Mouse (Mus musculus) stomach, postnatal 0 days (tissue): ENCODE results near the gene Zdhhc17. TPM values are rescaled to one million over a fixed set of nuclear protein-coding genes. Genes with fewer than 3 reads are reported as not detected.

ENCODE experiments used
- ATAC-seq: fragments of 200-750 bp; cut with Nextera tagmentation; 2 replicates; pipeline ENCODE4 v1.8.0; 2017; ENCODE audit not compliant: low FRiP score, low TSS enrichment
- DNase-seq: peaks from one replicate; pipeline ENCODE4 v3.0.0-alpha.2; 2016; ENCODE audit warnings: low spot score
- H3K27ac ChIP-seq: fragments of 300-500 bp; sonication (generic); replicated peaks from 2 replicates; pipeline ENCODE4 v1.5.1; 2014; ENCODE audit warnings: mild to moderate bottlenecking, control low read depth
- H3K27me3 ChIP-seq: fragments of 300-500 bp; sonication (generic); 2 replicates; pipeline ENCODE4 v1.6.1; 2014; ENCODE audit warnings: low read length; ENCODE audit not compliant: control insufficient read depth, insufficient read depth
- H3K36me3 ChIP-seq: fragments of 300-500 bp; sonication (generic); 2 replicates; pipeline ENCODE4 v1.6.1; 2014; ENCODE audit warnings: low read length, mixed read lengths; ENCODE audit not compliant: control insufficient read depth, insufficient read depth
- H3K4me1 ChIP-seq: fragments of 300-500 bp; sonication (generic); replicated peaks from 2 replicates; pipeline ENCODE4 v1.6.1; 2014; ENCODE audit warnings: antibody characterized with exemption; ENCODE audit not compliant: control insufficient read depth, insufficient read depth
- H3K4me2 ChIP-seq: fragments of 300-500 bp; sonication (generic); replicated peaks from 2 replicates; pipeline ENCODE4 v1.6.1; 2014; ENCODE audit warnings: low read depth, mild to moderate bottlenecking, control low read depth, moderate library complexity
- H3K4me3 ChIP-seq: fragments of 300-500 bp; sonication (generic); 2 replicates; pipeline ENCODE4 v1.5.1; 2014; ENCODE audit warnings: low read depth, low read length, control low read depth
- H3K9ac ChIP-seq: fragments of 300-500 bp; sonication (generic); 2 replicates; pipeline ENCODE4 v1.6.1; 2014; ENCODE audit warnings: mild to moderate bottlenecking, low read length, control low read depth, mixed read lengths
- H3K9me3 ChIP-seq: fragments of 300-500 bp; sonication (generic); 2 replicates; pipeline ENCODE4 v1.6.1; 2016; ENCODE audit warnings: low read length; ENCODE audit not compliant: control insufficient read depth
- CTCF ChIP-seq: IDR thresholded peaks from 2 replicates; pipeline ENCODE4 v1.5.1; 2016; ENCODE audit warnings: antibody characterized with exemption, low read depth, mild to moderate bottlenecking, moderate library complexity
- EP300 ChIP-seq: optimal IDR thresholded peaks from 2 replicates; pipeline ENCODE3; 2016; ENCODE audit warnings: antibody characterized with exemption
- WGBS: fragments of 180-500 bp; shearing (Covaris S2); extraction: QIAGEN DNeasy Blood & Tissue Kit; methylation state at CpG from one replicate; pipeline ENCODE4 v1.1.7; 2014; 5-methylcytosine and 5-hydroxymethylcytosine counted together
- polyA plus RNA-seq: library from polyadenylated mRNA; unstranded; fragments of >200 nt; fragmentation: Nextera tagmentation; extraction: Ambion mirVana; gene quantifications from 2 replicates; pipeline ENCODE4 v1.2.1, GENCODE M21; 2015

Zdhhc17 gene
- polyA plus RNA-seq, 1 experiment from 2014 or later, result 6.1 TPM

GRCm38 (mm10) chr10:111009113-111009640 lies 763 bp downstream of the Zdhhc17 start:
- WGBS, result 1% methylated on average over 28 of the region's 28 CpGs
- no peak for ATAC-seq
- Histone ChIP-seq H3K9me3 (no peaks in the 10 kb centered on the region), H3K27me3 (no peaks in the 10 kb centered on the region), H3K27ac (peak overlapping the region; percentile 96), H3K4me3 (peak overlapping the region; percentile 96), H3K9ac (peak overlapping the region; percentile 97), H3K4me1 (no peaks in the 10 kb centered on the region), H3K4me2 (peak overlapping the region; percentile 69), H3K36me3 (no peaks in the 10 kb centered on the region)
- TF ChIP-seq CTCF (no peak), EP300 (no peak)
- no peak for DNase-seq

DNA sequence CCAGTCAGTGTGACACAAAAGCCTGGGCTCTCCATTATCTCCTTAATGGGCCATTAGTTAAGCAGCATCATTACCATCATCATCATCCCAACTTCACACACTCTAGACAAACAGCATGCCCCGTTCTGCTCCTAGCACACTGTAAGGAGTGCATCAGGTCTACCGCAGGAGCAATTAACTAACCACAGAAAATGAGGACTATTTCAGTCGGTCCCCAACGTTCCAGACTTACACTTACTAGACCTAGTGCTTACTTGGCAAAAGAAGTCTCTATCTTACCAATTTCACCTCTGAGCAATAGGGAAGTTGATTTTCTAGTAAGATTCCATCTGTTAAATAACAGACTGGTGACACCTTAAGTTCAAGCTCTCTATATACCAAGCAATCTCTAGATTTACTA lies 2.3 kb downstream of the Zdhhc17 start:
- H3K27me3 ChIP-seq, result no peaks in the 10 kb centered on the region
- H3K36me3 ChIP-seq, result no peaks in the 10 kb centered on the region
- no peak overlapping the region for H3K9ac ChIP-seq
- 88% methylated on average over 4 of the region's 4 CpGs for WGBS
- TF ChIP-seq EP300 (no peak), CTCF (no peak)
- no peaks in the 10 kb centered on the region for H3K9me3 ChIP-seq
- DNase-seq, result no peak
- no peaks in the 10 kb centered on the region for H3K4me1 ChIP-seq
- H3K4me3 ChIP-seq, result no peak overlapping the region
- H3K27ac ChIP-seq, result no peak overlapping the region
- ATAC-seq, result no peak
- no peak overlapping the region for H3K4me2 ChIP-seq

DNA sequence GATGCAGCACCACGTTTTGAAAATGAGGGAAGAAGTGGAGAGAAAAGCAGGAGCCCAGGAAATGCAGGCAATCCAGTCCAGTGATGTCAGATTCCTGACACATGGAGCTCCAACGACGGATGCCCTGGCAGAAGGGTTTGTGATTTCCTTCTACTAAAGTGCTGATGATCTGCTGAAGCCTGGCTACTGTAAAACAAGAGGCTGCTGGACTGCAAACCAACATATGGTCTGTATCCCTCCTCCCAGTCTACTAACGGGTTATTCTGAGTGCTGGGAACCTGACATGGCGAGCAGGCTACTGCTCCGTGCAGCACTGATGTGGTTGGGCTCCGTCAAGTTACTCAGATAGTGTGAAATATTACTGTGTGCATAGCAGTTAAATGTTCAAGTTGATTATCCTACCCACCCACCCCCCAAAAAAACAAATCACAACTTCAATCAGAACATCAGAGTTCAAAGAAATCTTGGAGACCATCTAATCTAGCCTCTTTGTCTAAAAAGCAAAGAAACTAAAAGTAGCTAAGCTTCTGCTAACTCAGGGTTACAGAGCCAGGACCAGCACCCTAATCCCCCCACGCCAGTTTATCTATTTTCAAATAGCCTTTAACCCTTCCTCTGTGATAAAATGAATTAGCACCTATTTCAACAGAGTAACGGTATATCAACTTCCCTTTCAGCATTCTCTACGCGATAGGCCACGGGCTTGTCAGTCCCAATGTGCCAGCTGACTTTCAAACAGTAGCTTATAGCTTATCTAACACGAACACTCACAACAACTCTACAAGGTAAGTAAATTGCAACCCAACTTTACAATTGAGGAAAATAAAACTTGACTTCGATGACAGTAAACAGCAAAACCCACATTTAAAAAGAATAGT lies 4.1 kb downstream of the Zdhhc17 start:
- DNase-seq, result no peak

DNA sequence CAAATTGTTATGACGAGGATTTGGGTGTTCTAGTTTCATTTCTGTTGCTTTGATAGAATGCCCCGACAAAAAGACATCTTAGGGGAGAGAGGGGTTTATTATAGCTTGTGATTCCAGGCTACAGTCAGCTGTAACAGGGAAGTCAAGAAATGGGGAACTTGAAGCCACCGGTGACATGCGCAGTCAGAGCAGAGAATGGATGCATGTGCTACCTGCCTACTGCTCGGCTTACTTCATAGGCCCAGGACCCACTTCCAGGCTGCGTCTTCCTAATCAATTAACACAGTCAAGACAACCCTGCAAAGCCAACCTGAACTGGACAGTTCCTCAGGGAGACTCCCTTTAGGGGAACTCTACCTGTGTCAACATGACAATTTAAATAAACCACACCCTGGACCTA lies 5.7 kb downstream of the Zdhhc17 start:
- WGBS, result 84% methylated on average over 6 of the region's 6 CpGs
- Histone ChIP-seq H3K27me3 (no peaks in the 10 kb centered on the region), H3K36me3 (no peaks in the 10 kb centered on the region), H3K27ac (no peak overlapping the region), H3K4me2 (no peak overlapping the region), H3K4me1 (no peaks in the 10 kb centered on the region), H3K4me3 (no peak overlapping the region), H3K9me3 (no peaks in the 10 kb centered on the region), H3K9ac (no peak overlapping the region)
- DNase-seq (no peak), ATAC-seq (no peak)
- TF ChIP-seq CTCF (no peak), EP300 (no peak)

More for the DNA sequence above, 4.1 kb downstream of the Zdhhc17 start:
- H3K4me1 ChIP-seq, result no peaks in the 10 kb centered on the region
- no peak for ATAC-seq
- TF ChIP-seq EP300, result no peak
- no peak for TF ChIP-seq CTCF
- H3K9me3 ChIP-seq, result no peaks in the 10 kb centered on the region
- no peaks in the 10 kb centered on the region for H3K27me3 ChIP-seq
- H3K9ac ChIP-seq, result no peak overlapping the region
- H3K4me2 ChIP-seq, result no peak overlapping the region
- no peaks in the 10 kb centered on the region for H3K36me3 ChIP-seq
- WGBS, result 49% methylated on average over 14 of the region's 14 CpGs
- no peak overlapping the region for H3K4me3 ChIP-seq
- no peak overlapping the region for H3K27ac ChIP-seq

DNA sequence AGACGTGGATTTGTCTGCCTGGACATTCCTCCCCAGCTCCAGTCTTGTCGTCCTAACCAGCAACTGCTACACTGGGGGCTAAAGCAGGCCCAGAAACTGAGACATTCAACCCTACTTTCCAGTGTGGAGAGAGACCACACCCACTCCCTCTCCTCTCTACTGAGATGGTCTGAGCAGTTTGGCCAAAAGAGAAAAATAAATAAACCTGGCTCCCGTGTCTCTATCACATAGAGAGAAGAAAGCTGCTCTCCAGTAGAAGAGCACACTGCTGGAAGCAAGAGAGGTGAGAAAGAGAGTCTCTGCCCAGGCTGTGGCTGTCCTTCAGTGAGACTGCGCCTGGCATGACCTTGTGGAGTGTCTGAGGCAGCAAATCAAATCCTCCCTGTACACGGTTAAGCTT lies 10.7 kb downstream of the Zdhhc17 start:
- Histone ChIP-seq H3K27ac (no peak overlapping the region), H3K27me3 (no peaks in the 10 kb centered on the region), H3K9me3 (no peaks in the 10 kb centered on the region), H3K4me1 (no peaks in the 10 kb centered on the region), H3K36me3 (no peaks in the 10 kb centered on the region), H3K4me3 (no peak overlapping the region), H3K9ac (no peak overlapping the region), H3K4me2 (no peak overlapping the region)
- DNase-seq (no peak), ATAC-seq (no peak)
- WGBS, result 49% methylated on average over 5 of the region's 5 CpGs
- no peak for TF ChIP-seq CTCF
- TF ChIP-seq EP300, result no peak

GRCm38 (mm10) chr10:110997180-110997579 lies 12.8 kb downstream of the Zdhhc17 start:
- ATAC-seq, result no peak
- WGBS, result 88% methylated on average over 6 of the region's 6 CpGs
- Histone ChIP-seq H3K27me3 (no peaks in the 10 kb centered on the region), H3K9me3 (no peaks in the 10 kb centered on the region), H3K9ac (no peak overlapping the region), H3K4me3 (no peak overlapping the region), H3K4me1 (no peaks in the 10 kb centered on the region), H3K36me3 (no peaks in the 10 kb centered on the region), H3K4me2 (no peak overlapping the region), H3K27ac (no peak overlapping the region)
- no peak for TF ChIP-seq CTCF
- TF ChIP-seq EP300, result no peak
- no peak for DNase-seq
